Mouse (Mus musculus): ENCODE data around the gene Fbxo6.
"Not testable (repeated sequence)": the region's sequence is repeated elsewhere in the genome, so short reads cannot be mapped to it uniquely, and the experiment has no call there.

Fbxo6 gene

DNA sequence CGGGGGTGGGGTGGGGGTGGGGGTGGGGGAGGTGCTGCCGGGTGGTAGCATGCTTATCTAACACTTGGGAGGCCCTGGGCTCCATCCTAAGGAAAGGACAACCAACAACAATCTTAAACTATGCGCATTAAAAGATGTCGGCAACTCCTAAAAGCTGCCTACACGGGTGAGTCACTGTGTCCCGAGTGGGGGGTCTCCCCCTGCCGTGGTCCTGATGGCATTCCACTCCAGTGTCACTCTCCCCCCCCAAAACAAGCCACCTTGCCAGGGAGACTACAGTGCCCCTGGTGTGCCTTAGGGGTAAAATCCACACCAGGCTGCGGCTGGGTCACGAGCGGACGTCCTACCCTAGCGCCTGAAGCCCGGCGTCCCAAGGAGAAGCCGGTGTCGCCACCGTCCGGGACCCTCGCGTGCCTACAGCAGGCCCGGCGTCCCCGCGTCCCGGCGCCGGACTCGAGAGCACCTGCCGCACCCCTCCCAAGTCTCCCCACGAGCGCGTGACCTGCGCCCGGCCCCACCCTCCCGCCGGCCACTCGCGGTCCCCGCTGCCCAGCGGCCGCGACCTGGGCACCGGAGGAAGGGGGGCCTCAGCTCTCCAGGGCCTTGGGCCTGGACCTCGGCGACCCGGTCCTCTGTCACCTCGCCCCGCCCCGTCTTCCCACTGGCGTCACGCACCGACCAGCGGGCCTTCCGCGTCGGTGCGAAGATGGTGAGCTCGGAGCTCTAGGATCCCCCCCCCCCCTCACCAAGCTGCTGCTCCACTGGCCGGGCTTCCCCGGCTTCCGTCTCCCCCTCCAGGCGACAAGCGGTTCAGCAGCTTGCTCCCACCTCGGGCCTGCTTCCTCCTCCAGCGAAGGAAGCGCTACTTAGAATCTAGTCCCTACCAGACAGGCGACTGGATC is at the start of gene Fbxo6:
Fbxo6 (minus strand) TSS at position 874 of the 902 bp plus-strand sequence.
- peak; percentile 58 for DNase-seq (ENCODE audit: low spot score)

- no peak for DNase-seq (ENCODE audit: low spot score)
These were observed 46.8 kb upstream of the Fbxo6 start for GRCm38 (mm10) chr4:148198721-148199120.

- no peak for DNase-seq (ENCODE audit: low spot score)
These were observed 42.5 kb upstream of the Fbxo6 start for GRCm38 (mm10) chr4:148194400-148194799.

GRCm38 (mm10) chr4:148192707-148193245 is 40.8 kb upstream of the Fbxo6 start:
- DNase-seq (ENCODE audit: low spot score): no peak

DNA sequence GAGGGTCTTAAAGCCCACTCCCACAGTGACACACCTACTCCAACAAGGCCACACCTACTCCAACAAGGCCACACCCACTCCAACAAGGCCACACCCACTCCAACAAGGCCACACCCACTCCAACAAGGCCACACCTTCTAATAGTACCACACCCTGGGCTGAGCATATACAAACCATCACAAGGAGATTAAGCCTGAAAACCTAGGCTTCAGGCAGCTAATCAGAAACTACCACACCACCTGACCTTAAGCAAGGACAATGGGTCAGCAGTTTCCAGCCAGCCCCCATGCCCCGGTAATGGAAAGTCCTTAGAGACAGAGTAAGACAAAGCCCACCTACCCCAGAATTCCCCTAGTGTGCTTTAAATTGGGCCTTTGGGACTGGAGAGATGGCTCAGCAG is 36.8 kb upstream of the Fbxo6 start:
- not testable (repeated sequence) for DNase-seq (ENCODE audit: low spot score)

- no peak for DNase-seq (ENCODE audit: low spot score)
These were observed 33.9 kb upstream of the Fbxo6 start for GRCm38 (mm10) chr4:148185819-148186218.

- no peak for DNase-seq (ENCODE audit: low spot score)
These were observed 32.6 kb upstream of the Fbxo6 start for GRCm38 (mm10) chr4:148184564-148184963.

DNA sequence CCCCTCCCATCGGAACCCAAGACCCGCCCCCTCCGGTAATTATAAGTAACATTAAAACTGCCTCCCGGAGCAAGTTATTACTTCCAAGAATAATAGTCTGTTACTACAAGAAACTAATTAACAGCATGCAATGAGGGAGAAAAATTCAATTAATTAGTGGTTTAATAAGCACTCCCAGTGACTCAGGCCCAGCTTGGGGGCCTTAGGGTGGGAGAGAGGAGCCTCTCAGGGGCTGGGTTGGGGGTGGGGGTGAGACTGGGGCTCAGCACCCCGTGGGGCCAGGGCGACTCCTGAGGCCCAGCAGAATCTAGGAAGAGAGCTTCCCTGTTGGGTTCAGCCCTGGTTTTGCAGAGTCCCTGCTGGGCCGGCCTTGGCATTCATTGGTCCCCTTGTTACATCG is 30.4 kb upstream of the Fbxo6 start:
- DNase-seq (ENCODE audit: low spot score): no peak

GRCm38 (mm10) chr4:148181483-148181882 is 29.5 kb upstream of the Fbxo6 start:
- DNase-seq (ENCODE audit: low spot score): no peak

DNA sequence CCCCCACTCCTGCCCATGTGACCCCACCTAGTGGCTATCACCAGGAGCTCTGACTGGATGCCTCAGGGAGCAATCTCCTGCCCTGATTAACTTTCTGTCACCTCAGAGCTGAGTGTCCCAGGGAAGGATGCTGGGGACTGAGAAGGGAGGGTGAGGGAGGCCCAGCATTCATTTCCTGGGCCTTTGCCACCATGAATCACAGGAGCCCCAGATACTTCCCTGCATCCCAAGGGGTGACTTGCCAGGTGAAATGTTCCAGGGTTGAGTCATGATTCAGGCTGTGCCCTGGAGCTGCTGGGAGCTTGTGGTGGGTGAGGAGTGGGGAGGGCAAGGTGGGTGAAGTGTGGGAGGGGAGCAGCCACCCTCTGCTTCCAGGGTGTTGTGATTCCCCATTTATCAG is 25.8 kb upstream of the Fbxo6 start:
- no peak for DNase-seq (ENCODE audit: low spot score)

- not testable (repeated sequence) for DNase-seq (ENCODE audit: low spot score)
These were observed 24.7 kb upstream of the Fbxo6 start for GRCm38 (mm10) chr4:148176603-148177002.

DNA sequence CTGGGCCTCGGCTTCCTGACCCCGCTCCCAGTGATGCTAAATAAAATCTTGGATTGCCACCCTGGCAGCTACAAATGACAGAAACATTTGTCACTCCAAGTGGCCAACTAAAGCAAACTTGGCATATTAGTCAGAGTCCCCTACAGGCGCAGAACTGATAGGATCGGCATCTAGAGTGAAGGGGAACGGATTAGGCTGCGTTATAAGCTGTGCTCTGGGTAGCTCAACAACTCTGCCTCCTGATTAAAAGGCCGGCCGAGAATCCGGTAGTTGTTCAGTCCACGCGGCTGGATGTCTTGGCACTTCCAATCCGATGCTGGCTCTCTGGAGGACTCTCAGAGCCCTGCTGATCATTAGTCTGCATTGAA is 22.5 kb upstream of the Fbxo6 start:
- DNase-seq (ENCODE audit: low spot score): no peak

DNA sequence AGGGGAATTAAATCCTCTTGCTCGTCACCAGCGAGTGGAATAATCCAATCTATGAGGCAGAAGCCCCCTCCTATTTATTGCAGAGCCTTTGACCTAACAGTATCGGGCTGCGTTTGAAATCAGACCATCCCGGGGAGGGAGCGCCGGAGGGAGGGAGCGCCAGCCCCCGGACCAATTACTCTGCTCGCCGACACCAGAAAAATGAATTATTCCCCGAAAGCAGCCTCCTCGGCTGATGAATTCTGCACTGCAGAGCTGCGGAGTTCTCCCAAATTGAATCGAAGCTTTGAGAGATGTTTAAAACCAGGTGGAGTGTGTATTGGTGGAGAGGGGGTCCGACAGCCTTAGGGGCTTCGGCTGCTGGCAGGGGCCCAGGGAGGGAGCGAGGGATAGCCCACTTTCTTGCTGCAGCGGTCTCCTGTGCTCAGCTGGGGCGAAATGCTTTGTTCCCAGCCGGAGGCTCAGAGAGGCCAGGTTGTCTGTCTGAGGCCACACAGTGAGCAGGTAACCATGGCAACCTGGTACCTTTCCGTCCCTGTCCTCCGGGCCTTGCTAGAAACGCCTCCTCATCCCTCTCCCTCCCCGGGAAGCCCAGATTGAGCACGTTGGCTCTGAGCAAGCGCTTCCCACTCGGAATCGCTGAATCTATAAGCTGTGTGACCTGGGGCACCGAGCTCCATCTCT is 22.0 kb upstream of the Fbxo6 start:
- DNase-seq (ENCODE audit: low spot score): no peak

GRCm38 (mm10) chr4:148171261-148171660 is 19.3 kb upstream of the Fbxo6 start:
- DNase-seq (ENCODE audit: low spot score): no peak

- DNase-seq (ENCODE audit: low spot score): no peak
These were observed 18.9 kb upstream of the Fbxo6 start for GRCm38 (mm10) chr4:148170842-148171241.

- no peak for DNase-seq (ENCODE audit: low spot score)
These were observed 17.6 kb upstream of the Fbxo6 start for GRCm38 (mm10) chr4:148169586-148169985.

DNA sequence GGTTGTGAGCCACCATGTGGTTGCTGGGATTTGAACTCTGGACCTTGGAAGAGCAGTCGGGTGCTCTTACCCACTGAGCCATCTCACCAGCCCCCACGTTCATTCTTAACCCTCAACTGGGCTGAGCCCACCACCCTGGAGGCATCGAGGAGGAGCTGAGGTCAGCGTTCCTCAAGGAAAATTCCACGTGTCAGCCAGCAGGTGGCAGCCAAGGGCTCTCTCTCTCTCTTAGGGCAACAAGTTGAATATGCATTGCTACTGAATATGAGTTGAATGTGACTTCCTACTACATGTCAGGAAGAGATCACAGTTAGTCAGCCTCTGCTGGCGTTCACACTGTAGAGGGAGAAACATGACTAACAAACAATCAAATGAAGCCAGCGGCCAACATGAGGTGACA is 16.3 kb upstream of the Fbxo6 start:
- DNase-seq (ENCODE audit: low spot score): no peak

DNA sequence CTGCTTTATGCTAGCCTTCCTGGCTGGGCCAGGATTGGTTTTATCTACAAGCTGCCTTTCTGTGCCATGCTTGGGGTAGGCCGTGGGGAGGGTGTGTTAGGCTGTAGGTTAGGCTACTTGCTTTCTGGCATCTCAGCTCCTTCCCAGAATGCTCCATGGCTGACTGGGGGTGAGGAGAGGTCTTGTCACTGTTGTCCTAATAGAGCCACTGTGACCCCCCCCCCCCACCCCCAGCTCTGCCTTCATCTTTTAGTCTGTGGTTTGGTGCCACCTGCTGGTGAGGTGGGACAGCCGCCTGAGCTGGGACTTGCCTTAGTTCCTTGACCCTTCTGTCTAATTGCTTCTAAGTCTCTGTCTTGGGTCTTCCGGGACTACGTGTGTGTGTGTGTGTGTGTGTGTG is 15.0 kb upstream of the Fbxo6 start:
- no peak for DNase-seq (ENCODE audit: low spot score)

DNA sequence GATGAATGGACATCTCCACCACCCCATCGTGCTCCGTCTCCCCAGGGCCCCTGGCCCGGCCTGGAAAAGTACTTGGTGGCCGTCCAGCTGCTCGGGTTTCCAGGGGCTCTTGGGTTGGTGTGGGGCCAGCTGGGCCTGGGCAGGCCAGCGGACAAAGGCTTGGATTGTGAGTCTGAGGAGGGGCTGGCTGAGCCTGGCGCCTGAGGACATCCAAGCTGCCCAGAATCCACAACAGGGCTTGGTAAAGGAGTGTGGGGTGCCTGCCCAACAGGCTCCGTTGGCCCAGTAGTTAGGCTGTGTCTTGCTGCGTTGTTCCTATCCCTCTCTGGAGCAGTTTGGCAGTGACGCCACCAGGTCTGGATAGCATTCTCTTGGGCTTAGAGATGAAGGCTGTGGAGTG is 14.5 kb upstream of the Fbxo6 start:
- DNase-seq (ENCODE audit: low spot score): no peak

DNA sequence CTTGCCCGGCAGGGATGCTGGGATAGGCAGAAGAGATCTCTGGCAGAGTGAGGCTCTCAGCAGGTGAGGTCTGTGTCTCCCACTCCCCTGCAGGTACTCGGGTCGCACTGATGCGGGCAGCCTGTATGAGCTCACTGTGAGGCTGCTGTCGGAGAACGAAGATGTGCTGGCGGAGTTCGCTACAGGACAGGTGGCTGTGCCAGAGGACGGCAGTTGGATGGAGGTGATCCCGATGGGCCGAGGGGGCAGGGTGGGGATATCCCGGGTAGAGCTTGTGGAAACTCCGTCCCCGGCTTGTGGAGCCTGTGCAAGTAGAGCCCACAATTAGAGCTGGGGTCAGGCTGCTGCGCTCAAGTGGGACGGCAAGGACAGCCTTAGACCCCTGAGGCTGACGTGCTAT is 13.6 kb upstream of the Fbxo6 start:
- DNase-seq (ENCODE audit: low spot score): no peak

DNA sequence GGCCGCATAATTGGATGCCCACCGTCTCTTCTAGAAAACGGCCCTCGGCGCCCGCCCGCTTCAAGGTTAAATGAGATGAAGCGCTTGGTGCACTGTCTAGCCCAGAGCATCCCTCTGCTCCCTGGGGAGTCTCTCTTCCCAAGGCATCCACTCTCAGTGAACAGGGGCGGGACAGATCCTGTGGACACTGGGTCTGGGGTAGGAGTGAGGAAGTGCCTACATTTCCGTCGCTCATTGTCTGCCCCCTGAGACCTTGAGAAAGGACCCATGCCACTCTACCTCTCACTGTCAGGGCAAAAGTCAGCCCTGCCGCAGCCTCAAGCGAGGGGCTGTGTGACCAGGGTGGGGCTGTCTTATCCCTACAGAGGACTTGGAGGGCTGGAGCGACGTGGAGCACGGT is 12.5 kb upstream of the Fbxo6 start:
- no peak for DNase-seq (ENCODE audit: low spot score)

DNA sequence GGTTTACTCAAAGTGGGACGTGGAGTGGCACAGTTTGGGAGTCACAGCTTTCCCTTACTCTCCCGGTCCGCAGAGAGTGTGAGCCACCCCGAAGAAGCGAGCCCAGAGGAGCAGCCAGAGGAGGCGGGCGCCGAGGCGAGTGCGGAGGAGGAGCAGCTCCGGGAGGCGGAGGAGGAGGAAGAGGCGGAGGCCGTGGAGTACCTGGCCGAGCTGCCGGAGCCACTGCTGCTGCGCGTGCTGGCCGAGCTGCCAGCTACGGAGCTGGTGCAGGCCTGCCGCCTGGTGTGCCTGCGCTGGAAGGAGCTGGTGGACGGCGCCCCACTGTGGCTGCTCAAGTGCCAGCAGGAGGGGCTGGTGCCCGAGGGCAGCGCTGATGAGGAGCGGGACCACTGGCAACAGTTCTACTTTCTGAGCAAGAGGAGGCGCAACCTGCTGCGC is 12.1 kb upstream of the Fbxo6 start:
- DNase-seq (ENCODE audit: low spot score): peak; percentile 48

All from ovary, postnatal 10 days (tissue).